Mouse (Mus musculus) neutrophil, adult 5-6 weeks (primary cell): ENCODE measurements around the gene Epb41l2. TPM values are rescaled to one million over a fixed set of nuclear protein-coding genes. Genes with fewer than 3 reads are reported as not detected.

Experiments
- ATAC-seq: fragments of 151-379, 151-347 bp; 2 replicates; pipeline ENCODE4 v1.8.0; 2017; ENCODE audit warnings: mild to moderate bottlenecking, moderate TSS enrichment; ENCODE audit not compliant: insufficient number of reproducible peaks, poor library complexity, low FRiP score, severe bottlenecking; ENCODE audit errors: extremely low read depth
- total RNA-seq: library from RNA; stranded (forward); fragments of 200-1000 nt; gene quantifications from 2 replicates; pipeline ENCODE4 v1.2.3, GENCODE M21; 2017

The Epb41l2 gene
- total RNA-seq, 1 experiment from 2014 or later, result 120 TPM

DNA sequence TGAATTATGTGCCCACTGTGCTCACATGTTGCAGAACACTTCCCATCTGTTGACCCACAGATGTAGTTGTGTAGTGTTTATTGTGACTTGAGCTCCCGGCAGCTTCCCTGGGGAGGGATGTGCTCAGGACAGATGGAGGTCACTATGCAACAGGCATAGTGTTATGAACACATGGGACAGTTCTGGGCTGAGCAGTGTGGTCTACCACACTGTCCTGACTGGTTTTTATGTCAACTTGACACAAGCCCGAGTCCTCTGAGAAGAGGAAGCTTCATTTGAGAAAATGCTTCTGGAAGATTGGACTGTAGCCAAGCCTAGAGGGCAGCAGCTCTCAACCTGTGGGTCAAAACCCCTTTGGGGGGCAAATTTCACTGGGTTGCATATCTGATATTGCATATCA, 173.5 kb downstream of the Epb41l2 start:
- ATAC-seq, result no peak

DNA sequence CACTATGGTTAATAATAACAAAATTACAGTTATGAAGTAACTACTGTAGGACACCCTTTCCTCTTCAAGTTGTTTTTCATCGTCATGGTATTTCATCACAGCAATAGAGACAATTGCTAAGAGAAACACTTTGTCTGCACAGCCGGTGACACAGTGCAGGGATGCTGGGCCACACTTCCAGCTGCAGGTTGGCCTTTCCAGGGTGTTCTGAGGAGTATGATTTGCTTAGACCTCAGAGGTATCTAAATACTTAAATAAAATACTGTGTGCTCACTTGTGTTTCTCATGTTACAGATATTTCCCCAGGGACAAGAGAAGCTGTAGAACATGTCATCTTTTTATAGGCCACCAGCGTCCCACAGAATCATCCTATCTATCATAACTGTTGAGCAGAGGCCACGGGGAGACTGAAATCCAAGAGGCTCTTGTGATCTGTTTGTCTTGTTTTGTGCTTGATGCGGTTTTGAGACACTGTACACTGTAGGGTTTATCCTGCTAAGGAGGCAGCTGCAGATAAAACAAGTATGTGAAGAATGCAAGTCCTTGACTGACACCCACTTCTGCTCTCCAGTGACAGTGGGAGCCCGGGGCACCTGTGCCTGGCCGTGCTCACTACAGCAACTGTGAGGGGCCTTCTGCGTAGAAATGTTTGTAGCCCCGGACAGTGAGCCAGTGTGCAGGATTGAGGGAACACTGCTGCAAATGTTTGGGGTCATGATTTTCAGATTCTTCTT, 174.1 kb downstream of the Epb41l2 start:
- ATAC-seq, result no peak

DNA sequence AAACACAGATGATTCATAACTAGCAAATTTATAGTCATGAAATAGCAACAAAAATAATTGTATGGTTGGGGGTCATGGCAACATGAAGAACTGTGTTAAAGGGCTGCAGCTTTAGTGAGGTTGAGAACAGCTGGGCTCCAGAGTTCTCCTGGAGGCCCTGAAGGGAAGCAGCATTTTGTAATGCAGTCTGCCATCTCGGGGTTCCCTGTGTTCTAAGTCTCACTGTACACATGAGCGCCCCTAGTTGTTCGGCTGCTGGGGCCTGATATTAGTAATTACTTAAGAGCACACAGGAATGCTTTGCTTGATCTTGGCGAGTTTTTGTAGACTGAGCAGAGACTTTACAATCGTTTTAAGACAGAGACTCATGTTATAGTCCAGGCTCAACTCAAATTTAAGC, 174.9 kb downstream of the Epb41l2 start:
- ATAC-seq, result no peak

DNA sequence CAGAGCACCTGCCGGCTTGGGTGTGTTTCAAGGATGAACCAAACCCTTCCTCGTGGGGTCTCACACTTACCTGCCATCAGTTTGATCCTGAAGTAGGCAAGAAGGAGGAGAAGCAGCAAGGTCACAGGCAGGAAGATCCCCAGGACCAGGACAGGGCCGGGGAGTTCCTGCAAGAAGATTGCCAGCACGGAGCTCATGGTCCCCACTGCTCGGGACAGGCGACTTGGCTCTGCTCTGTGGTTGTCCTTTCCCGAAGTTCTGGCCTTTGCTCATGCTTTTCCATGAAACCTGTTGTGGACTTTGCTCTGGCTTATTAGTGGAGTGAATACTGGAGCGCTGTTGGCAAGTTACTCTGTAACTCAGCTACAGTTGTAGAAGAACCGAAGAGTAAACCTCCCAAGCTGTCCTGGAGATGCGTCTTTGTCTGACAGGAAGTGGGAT, 176.3 kb downstream of the Epb41l2 start, which contains the start of gene Smlr1:
Gene Smlr1, minus strand, starts transcription at position 377 of the 441 bp plus-strand sequence.
- ATAC-seq, result no peak

DNA sequence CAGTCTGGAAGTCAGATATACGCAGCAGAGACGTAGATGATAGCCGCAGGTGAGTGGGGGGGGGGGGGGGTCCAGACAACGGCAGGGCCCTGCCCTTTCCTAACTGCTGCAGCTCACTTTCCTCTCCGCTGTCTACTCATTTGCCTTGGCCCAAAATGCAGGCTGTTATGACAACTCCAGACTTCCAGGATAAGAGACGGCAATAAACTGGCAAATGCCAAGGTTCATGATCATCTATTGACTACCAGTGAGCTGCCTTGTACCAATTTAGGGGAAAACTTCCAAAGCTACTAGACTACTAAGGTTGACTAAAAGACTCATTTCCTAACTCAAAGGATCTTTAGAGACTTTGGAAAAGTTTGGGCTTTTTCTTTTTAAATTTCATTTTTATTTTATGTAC, 177.0 kb downstream of the Epb41l2 start:
- no peak for ATAC-seq

DNA sequence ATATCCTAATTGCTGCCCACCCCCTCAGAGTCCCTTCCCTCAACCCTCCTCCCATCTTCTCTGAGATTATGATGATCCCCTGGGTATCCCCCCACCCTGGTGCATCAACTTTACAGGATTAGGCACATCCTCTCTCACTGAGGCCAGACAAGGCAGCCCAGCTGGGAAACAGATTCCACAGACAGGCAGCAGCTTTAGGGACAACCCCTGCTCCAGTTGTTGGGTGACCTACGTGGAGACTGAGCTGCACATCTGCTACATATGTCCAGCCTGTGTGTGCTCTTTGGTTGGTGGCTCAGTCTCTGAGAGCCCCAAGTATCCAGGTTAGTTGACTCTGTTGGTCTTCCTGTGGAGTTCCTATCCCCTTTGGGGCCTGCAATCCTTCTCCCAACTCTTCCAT, 179.1 kb downstream of the Epb41l2 start:
- no peak for ATAC-seq

DNA sequence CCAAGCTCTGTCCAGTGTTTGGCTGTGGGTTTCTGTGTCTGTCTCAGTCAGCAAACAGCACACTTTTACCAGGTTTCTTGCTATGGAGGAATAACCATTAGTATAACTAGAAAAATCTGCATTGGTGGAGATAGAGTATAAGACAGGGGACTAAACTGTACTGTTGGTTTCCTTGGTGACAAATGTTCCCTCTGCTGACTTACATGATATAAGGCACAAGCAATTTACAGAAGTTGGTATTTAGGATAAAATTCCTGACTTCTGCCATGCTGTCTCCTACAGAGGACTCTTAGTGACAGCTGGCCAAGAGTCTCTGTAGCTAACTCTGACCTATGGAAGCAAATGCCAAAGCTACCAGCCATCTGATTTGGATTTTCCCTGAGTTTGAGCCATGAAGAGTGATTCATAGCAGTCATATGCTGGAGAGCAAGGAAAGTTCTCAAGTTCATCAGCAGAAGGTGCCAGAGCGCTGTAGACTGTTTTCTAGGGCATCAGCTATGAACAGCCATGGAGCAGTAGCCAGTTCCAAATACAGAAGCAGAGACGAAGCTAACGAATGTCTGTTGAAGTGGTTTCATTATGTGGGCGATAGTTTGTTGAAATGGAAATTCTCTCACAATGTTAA, 179.7 kb downstream of the Epb41l2 start:
- no peak for ATAC-seq

DNA sequence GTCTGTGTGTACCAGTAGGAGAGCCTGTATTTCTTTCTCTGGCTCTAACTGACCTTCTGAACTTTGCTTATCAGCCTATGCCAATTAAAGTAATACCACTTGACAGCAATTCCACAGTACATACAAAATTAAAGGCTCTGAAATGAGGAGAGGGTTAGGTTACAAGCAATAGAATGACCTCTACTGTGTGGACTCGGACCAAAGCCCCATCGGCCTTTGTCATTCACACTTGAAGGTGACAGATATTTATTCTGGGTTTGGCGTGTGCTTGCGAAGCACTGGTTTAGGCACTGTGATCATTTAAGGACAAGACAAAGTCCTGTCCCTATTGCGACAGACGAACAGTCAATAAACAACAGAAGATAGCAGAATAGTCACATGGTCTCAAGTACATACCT, 180.2 kb downstream of the Epb41l2 start:
- ATAC-seq, result no peak

DNA sequence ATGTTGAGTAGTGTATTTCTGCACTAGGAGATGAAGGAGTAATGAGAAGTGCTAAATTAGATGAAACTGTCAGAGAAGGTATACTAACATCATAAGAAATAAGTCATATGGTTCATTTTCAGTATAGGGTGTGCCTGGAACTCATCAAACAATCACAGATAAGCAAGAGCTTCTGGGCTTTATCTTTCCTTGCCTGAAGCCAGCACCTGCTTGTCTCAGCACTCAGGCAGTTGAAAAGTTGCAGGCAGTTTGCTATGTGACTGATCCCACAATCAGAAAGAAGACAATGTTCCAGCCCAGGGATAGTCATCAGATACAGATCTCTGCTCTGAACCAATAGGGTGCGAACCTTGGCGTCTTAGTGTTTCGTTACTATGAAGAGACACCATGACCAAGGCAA, 181.5 kb downstream of the Epb41l2 start:
- ATAC-seq, result no peak

DNA sequence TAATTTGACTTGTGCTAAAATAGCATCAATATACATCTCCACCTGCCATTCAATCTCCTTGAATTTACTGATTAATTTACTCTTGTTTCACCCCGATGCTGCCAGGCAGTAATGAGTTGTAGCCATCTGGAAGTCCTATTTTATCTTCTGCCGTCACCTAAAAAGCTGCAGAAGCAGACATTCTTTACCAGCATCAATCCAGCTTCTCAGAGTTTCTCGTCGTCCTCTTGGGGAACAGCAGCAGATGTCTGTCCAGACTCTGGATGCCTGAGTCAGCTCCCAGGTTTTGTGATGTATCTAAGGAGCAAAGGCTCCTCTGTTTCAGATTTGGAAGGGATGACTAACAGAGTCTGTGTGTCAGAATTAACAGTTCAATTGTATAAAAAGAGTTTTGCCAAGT, 193.3 kb downstream of the Epb41l2 start:
- no peak for ATAC-seq

DNA sequence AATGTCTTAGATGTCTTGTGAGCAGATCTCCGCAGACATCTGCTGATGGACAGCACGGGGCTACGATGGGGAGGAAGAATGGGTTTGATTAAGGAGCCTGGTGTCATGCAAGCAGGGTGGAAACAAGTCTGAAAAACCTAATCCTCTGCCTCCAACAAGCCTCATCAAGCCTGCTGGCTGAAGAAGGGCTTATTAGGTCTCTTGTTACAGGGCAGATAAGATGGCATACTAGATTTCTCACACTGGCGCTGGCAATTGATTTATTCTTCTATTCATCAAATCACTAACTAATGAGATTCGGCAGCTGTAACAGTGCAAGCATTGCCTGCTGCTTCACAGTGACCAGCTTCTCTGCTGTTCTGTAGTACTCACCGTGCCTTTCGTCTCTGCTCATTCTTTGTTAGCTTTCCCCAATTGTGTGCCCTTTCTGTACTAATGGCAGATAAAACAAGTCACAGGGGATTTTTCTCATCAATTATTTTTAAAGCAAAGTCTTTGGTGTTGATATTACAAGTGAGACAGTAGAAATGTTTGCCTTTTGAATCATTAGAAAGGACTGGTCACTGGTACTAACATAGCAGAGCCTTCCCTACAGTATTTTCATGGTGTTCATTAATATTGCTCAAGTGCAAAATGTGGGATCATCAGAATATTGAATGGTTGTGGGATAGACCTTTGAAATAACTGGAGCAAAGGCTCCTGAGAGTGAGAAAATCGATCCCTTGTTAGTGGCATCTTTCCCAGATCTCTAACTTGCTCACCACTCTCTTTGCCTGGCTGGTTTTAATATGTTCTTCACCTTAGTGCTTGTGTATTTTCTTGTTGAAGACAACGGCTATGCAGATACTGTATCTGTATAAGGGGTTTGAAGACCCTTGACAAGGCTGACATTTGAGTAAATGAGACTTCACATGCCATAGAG, 212.0 kb downstream of the Epb41l2 start:
- ATAC-seq, result no peak

Other genes with a start within 250 kb of the Epb41l2 start
- 39.0 and 56.4 TPM in 2 replicates for gene Akap7, start 51.9 kb upstream of the Epb41l2 start, total RNA-seq
- gene Smlr1, start 176.5 kb downstream of the Epb41l2 start, total RNA-seq, result 0.74 TPM in 1 of 2 replicates, not detected in the other